Mouse (Mus musculus): Measurements from ENCODE around the gene Dapk3. TPM values are rescaled to one million over a fixed set of nuclear protein-coding genes. Genes with fewer than 3 reads are reported as not detected.
A peak's percentile ranks its signal among the peaks of the same experiment; 100 is the strongest.
"Not testable (repeated sequence)": the region's sequence is repeated elsewhere in the genome, so short reads cannot be mapped to it uniquely, and the experiment has no call there.

The Dapk3 gene
- total RNA-seq, 2 experiments from 2014 or later: 77.1 to 78.2 TPM

DNA sequence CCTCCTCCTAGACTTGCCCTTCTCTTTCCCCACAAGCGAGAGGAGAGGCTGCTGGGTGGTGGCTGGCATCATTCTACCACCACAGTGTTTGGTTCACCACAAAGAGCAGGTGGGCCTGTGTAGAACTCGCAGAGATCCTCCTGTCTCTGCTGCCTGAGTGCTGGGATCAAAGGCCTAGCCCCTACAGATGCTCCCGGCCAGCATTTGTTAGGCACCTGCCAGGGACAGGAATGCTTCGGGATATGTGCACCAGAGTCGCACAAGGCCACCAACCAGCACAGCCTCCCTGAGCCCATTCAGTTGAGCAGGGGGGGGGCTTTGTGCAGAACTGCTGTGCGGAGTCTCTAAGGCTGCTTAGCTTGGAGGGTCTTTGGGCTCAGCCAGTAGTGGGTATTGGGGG is 37.5 kb upstream of the Dapk3 start:
- no peak for DNase-seq

DNA sequence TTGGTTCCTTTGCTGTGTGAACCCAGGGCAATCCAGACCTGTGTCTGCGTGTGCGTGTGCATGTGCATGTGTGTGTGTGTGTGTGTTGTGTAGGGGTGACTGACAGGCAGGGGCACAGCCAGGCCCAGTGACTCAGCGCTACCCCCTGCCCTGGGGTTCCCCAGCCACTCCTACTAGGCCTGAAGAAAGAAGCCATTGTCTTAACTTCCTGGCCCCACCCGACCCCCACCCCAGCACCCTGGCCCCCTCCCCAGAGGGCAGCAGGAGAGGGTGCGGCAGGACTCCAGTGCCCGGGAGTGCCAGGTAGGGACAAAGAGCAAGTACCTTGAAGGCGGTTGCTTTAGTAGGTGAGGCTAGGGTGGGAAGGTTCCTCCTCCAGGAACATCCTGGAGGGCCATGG is 37.0 kb upstream of the Dapk3 start:
- no peak for DNase-seq

DNA sequence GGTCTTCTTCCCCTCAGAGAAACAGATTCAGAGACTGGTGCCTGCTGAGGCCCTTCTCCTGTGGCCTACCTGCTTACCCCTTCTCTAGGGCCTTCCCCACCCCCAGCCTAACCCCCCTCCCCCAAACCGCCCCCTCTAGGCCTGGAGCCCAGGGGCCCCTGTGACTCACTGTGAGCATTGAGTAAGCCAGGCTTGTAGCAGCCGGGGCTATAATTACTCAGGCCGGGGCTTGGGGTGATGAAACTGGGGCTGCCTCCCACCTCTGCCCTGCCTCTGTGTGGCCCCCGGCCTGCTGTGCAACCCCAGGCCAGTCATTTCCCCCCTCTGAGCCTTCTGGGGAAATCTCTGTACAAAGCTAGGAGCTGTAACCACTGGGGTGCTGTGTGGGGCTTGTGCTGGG is 36.5 kb upstream of the Dapk3 start:
- DNase-seq: peak; percentile 61 to 66

DNA sequence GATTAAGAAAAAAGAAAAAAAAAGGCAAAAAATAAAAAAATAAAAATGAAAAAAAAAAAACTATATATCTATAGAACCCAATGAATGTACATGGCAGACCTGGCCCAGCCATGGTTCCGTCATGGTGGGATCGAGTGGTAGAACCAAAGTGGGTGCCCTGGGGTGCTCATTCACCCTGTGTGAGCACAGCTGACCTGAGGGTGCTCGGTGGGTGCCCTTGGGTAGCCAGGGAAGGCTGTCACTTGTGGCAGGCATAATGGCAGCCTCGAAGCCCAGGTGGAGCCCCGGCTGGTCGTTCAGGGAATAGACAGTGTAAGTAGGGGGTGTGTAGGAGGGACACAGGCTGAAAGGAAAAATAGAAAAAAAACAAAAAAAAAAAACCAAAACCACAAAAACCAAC is 31.5 kb upstream of the Dapk3 start:
- DNase-seq: no peak

DNA sequence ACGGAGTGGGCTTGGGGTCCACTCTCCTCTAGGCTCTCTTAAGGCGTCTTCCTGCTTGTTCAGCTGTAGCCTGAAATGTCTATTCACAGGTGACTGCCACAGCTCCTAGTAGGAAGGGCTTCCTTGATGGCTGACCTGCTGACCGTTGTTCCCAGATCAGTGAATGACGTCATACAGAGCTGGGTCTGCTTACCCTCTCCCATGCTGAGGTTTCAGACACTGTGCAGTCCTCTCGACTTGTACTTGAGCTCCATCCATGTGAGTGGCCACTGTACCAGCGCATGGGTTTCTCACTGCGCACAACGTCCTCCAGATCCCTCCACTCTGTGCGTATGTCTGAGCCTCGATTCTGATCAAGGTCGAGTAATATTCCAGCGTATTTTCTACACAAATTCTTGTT is 30.2 kb upstream of the Dapk3 start:
- no peak for DNase-seq

DNA sequence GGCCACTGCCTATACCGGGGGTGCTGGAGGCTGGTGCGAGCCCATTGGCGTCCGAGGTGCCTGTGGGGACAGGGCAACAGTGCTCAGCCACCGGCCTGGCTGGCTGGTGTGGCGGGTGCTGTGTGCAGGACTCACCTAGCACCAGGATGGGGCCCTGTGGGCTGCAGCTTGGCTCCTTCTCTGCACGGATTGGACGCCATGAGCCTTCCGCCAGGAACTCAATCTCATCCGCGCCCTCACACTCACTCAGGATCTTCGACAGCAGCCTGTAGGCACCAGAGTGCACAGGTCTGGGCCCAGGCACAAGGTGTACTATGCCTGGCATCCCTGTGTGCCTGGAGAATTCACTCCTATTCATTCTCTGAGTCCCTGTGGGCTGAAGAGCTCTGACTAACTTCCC is 28.5 kb upstream of the Dapk3 start:
- DNase-seq: no peak

DNA sequence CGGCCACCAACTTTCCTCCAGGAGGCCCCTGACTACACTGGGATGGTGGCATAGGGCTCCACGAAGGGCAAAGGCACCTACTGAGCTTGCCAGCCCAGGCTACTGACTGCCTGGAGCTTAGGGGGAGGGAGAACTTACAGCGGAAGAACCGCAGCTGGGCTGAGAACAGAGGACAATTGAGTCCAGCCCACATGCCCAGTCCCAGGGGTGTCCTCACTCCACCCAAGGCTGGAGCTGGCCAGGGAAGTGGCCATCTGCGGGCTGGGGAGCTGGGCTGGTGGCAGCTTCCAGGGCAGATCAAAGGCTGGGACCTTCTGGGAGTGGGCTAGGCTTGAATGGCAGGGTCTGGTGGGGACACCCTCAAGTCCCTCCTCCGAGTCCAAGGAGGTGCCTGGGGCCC is 28.1 kb upstream of the Dapk3 start:
- no peak for DNase-seq

DNA sequence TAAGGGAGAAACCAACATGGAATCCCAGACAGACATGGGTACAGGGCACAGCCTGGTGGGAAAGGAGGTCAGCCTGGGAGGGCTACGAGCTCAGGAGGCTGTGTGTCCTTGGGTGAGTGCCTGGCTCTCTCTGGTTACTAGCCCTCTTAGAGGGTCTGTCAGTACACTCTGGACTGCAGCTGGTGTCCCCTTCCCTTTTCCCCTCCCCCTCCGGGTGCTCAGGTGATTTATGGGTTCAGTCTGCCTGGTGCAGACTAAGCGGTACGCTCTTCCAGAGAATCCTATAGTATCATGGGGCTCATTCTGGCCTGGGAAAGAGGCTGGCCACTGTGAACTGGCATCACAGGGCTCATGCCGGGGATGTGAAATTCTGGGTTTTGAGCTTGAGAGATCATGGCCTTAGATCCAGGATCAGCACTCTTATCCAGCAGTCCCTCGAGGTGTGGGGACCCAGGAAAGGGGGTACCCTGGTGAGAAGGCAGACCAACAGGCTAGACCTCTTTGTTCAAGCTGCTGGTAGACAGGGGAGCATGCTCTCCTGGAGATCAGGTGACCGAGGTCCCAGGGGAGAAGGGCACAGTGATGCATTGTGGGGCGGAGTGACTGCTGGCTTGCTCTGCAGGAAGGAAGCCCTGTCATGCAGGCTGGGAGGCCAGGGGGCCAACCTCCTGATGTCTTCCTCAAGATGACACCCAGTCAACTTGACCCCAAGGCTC is 21.0 kb upstream of the Dapk3 start:
- DNase-seq: peak; percentile 55 to 75

DNA sequence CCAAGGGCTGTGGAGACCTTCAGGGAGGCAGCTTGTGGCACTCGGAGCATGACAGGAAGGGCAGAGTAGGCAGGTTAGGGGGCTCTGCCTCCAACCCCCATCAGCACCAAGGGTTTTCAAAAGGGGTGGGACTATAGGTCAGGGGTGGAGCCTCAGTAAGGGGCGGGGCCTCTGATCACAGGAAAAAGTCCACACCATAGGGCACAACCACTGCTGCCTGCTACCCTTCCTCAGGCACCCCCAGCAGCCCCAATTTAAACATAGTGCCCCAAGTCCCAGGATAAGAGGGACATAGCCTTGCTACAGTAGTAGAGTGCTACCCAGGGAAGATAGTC is 20.5 kb upstream of the Dapk3 start:
- DNase-seq: no peak

DNA sequence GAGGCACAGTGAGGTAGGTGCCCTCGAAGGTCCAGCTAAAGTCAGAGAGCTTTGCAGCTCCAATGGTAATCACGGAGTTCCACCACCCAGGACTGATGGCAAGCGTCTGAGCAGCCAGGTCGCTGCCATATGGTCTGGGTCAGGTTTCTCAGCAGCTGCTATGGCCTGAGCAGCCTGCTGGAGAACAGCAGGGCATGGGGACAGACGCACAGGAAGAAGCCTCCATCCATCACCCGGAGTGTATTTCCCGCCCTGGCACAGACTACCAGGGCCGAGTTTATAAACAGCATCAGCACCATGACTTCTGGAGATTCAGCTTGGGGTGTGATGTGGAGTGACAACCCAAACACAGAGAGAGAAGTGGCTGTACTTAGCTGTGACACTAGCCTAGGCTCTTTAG is 17.7 kb upstream of the Dapk3 start:
- DNase-seq: no peak

DNA sequence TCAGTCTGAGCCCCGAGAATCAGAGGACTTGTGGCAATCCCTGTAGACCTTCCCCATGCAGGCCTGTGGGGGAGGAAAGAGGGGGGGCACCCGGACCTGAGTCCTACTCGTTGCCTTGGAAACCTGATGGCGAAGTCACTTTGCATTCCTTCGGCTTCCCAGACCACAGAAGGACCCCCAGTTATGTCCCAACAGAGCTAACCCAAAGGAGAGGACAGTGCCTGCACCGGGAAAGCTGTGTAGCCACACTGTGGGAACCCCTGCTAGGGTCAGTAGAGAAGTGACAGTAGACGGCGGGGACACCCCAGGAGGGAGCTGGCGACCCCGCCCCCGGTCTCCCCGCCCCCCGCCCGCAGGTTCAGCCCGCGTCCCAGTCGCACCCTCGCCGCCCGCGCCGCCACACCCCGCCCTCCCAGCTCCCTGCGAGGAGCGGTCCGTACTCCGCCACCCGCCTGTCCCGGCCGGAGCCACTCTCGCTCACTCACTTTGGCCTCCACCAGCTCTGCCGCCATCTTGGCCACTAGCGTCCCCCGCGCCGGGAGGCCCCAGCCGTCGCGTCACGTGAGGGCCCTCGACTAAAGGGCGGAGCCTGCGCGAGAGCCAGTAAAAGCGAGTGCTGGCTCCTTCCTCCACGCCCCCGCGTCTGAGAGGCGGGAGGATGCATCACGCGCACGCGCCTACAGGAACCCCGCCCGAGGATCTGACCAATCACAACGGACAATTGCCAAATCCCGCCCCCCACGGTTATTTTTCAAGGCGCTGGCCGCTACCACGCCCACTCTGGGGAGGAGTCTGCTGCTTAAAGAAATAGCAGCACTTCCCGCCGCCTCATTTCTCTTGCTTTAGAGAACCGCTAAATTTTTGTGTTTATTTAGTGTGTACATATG is 15.4 kb upstream of the Dapk3 start, which contains the start of gene Pias4:
Gene Pias4 (minus strand): TSS at position 724 of the 887 bp plus-strand sequence.
- peak; percentile 99 to 100 for DNase-seq

DNA sequence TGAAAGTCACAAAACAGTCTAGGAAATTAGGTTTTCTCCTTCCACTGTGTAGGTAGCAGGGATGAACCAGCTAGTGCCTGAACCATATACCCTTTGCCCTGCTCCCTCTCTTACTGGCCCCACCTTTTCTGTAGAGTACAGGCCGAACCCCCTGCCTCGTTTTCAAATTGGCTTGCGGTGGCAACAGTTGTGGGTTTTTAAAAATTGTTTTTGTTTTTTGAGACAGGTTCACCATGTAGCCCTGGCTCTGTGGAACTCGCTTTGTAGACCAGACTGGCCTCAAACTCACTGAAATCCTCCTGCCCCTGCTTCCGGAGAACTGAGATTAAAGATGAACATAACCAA is 14.7 kb upstream of the Dapk3 start:
- DNase-seq: no peak

DNA sequence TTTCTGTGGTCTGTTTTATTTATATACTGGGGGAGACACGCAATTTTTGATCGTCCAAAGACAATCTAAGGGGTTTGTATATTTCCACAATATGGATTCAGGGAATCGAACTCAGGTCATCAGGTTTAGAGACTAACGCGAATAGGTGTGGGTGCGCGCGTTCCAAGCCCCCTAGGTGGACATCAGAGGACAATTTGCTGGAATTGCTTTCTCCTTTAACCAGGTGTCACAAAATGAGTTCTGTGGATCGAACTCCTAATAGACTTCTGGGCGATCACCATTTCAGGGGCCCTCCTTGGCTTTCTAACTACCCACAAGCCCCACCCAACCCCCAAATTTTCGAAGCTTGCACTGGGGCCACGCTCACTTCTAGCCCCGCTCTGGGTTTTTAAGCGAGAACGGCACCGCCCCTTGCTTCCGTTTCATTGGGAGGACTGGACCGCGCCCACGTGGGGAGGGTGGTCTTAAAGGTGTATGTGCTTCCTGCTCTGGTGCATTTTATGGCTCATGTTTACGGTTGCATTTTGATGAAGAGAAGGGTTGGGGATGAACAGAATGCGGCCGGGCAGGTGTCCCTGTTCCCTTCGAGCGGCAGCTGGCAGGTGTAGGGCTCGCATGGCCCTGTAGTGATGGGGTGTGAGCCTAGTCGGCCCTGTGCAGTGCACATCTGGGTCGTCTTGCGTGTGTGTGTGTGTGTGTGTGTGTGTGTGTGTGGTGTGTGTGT is 14.1 kb upstream of the Dapk3 start:
- peak; percentile 91 to 92 for DNase-seq

DNA sequence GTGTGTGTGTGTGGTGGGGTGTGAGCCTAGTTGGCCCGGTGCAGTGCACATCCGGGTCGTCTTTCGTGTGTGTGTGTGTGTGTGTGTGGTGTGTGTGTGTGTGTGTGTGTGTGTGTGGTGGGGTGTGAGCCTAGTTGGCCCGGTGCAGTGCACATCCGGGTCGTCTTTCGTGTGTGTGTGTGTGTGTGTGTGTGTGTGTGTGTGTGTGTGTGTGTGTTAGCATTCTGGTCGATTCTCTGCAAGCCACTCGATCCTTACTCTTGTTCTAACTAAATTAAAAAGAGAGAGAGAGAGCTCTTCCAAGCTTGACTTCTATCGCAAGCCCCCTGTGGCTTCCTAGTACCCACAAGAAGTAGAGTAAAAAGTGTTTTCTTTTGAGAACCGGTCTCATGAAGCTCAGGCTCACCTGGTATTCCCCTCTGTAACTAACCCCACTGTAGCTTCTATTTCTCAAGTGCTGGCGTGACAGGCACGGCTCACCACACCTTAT is 13.3 kb upstream of the Dapk3 start:
- not testable (repeated sequence) for DNase-seq

DNA sequence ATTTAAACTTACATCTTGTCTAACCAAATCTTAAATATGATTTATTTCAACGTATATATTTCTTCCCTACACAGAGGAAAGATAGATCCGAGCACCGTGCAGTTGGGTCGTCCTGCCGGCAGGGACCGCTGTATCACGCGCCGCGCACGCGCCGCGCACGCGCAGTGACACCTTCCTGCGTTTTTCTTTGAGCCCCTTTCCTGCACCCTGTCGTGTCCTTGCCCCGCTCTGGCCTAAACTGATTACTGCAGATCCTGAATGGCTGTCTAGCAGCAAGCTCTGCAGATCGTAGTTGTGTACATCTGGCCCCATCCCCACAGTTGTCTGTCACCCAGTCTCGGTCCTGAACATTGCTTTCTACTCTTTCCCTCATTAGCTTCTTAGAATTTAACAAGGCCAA is 9.7 kb upstream of the Dapk3 start:
- DNase-seq: peak; percentile 88

DNA sequence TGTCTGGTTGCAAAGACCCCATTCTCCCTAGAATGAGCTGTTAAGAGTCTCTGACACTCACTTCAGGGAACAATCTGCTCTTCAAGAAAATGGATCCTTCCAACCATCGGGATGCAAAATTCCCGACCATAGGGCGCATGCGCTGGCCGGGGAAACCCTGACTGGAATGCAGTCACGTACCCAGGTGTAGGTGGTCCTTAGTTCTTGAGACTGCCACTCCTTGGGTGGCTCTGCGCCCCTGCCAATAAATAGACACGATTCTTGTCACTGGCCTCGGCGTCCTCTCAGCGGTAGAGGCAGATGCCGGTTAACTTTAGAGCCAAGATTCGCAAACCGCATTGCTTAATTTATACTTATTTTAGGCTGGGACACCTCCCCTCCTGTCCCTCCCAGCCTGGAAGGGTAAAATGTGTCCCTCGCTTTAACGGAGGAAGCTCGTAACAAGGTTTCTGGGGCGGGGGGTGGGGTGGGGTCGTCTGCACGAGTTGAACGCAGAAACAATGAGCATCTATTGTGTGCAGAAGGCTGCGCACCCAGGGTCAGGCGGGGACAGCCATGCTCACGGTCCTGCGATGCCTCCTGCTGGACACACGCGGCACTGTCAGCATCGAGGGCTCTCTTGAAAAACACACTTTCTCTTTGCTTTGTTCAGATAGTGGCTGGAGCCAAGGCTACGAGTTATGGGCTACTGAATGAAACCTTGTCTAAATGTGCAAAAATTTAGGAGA is 8.0 kb upstream of the Dapk3 start:
- peak; percentile 91 for DNase-seq

DNA sequence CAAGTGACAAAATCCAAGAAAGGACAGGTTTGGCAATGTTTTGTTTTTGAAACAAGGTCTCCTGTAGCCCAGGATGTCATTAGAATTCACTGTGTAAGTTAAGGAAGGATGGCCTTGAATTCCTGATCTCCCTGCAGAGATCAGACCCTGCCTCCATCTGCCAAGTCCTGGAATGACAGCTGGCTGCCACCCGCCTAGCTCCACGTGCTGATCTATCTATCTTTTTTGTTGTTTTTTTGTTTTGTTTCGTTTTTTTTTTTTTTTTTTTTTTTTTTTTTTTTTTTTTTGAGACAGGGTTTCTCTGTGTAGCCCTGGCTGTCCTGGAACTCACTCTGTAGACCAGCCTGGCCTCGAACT is 7.5 kb upstream of the Dapk3 start:
- DNase-seq: not testable (repeated sequence)

DNA sequence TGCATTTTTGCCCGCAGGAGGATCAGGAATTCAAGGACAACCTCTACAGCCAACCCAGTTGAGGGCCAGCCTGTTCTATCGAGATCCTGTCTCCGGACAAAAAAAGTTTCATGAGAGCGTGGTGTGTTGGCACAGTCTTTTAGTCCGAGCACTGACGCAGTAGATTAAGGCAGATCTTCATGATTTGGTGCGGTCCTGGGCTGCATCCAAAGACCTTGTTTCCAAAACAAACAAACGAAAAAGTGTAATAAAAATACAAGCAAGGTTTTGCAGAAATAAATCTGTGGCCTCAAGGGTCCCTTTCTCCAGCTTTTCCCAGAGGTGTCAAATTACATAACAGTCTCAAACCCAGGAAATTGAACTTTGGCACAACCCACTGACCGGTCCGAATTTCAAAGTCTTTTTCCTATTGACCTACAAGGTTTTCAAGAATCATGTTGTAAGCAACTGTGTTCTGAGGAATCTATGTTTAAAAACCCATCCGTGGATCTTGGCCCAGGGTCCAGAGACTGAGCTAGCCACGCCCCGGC is 6.8 kb upstream of the Dapk3 start:
- peak in 1 of 2 experiments; percentile 68 for DNase-seq

DNA sequence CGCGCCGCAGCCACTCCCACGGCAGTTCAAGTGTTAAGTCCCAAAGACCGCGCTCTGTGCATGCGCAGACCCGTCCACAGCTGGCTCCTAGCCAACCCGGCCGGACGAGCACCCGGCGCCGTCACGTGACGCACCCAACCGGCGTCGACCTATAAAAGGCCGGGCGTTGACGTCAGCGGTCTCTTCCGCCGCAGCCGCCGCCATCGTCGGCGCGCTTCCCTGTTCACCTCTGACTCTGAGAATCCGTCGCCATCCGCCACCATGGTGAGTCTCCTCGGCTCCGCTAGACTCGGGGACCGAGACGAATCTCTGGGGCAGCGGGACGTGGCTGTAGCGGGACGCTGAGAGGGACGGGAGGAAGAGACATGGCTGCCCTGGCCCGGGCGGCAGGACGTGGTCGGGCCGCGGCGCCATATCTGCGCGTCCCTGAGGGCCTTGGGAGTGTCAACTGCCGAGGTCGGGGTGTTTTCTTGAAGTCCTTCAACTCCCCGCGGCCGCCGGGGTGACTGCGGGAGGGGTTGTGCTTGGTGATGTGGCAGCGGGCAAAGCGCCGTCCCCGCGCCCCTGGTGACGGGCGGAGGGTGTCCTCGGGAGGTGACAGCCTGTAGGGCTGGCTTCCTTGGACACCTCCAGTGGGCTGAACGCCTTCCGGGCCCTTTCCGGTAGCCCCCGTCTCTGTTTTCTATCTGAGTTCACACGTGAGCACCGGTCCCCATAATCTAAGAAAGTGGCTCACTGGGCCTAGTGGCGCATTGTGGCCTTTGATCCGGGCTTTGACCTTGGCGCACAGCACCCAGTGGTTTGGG is 6.1 kb upstream of the Dapk3 start, which contains the start of gene Eef2:
Gene Eef2 (plus strand): TSS at position 166 of the 806 bp plus-strand sequence.
- DNase-seq: peak; percentile 99 to 100

DNA sequence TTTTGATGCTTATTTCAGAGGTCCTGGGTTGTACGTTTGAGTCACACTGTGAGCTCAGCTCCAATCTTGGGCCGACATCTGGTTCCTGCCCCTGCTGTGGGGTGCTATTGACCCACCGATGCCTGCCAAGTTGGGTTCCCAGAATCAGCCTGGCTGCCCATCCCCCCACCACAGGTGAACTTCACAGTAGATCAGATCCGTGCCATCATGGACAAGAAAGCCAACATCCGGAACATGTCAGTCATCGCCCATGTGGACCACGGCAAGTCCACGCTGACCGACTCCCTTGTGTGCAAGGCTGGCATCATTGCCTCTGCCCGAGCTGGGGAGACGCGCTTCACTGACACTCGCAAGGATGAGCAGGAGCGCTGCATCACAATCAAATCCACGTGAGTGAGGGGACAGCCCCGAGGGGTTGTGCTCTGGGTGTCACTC is 5.3 kb upstream of the Dapk3 start:
- DNase-seq: peak; percentile 52 to 64

All from adrenal gland, postnatal 36 days (tissue).